Mouse (Mus musculus): Measurements from ENCODE around the gene Mdga1.

- no peak for TF ChIP-seq POLR2A (IDR thresholded peaks at IDR 0.05; ENCODE audit: extremely low read depth, insufficient read depth, low read length)
- no peak for TF ChIP-seq CTCF (IDR thresholded peaks at IDR 0.05; ENCODE audit: extremely low read depth, insufficient read depth, low read length)
Measured at GRCm38 (mm10) chr17:29829136-29829535, 140.8 kb downstream of the Mdga1 start.

Measured in cortical plate, adult 2 months (tissue).